Mouse (Mus musculus): ENCODE measurements around the gene Mpv17l. TPM values are rescaled to one million over a fixed set of nuclear protein-coding genes. Genes with fewer than 3 reads are reported as not detected.
A peak's percentile ranks its signal among the peaks of the same experiment; 100 is the strongest.
"Not testable (repeated sequence)": the region's sequence is repeated elsewhere in the genome, so short reads cannot be mapped to it uniquely, and the experiment has no call there.

Gene Mpv17l
- polyA plus RNA-seq, 1 experiment = 2.9 TPM

DNA sequence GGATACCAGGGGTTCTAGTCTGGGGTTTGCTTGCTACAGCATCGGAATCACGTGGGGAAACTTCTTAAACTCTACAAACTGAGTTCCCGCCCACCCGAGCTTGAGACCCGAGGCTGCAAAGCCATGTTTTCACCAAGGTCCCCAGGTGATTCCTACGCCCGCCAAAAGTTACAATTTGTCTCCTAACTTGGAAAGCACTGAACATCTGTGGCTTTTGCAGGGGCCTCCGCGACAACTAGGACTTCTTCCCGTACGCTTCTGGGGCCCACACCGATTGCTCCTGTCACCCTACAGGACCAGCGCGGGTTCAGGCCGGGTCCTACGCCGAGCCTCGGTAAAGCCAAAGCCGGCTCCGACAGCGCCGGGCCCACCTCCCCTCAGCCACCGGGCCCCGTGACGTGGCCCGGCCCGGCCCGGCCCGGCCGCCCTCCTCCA lies 547 bp upstream of the Mpv17l start:
- H3K27ac ChIP-seq (ENCODE audit: control insufficient read depth, insufficient read depth, low read depth, low read length) = peak overlapping the region; percentile 85
- H3K36me3 ChIP-seq (ENCODE audit: control insufficient read depth, insufficient read depth, low read length) = no peaks in the 10 kb centered on the region
- H3K4me3 ChIP-seq (ENCODE audit: control insufficient read depth, low read depth, low read length) = peak overlapping the region; percentile 99
- H3K27me3 ChIP-seq (ENCODE audit: control insufficient read depth, insufficient read depth, low read length) = no peaks in the 10 kb centered on the region
- peaks cover 11% of the 10 kb centered on the region for H3K4me1 ChIP-seq (ENCODE audit: control insufficient read depth, insufficient read depth, low read length)
- TF ChIP-seq CTCF (IDR thresholded peaks at IDR 0.05; ENCODE audit: control insufficient read depth, insufficient read depth, insufficient replicate concordance, low read depth, low read length) (no peak), POLR2A (IDR thresholded peaks at IDR 0.05; ENCODE audit: control insufficient read depth, low read depth, low read length) (no peak)

DNA sequence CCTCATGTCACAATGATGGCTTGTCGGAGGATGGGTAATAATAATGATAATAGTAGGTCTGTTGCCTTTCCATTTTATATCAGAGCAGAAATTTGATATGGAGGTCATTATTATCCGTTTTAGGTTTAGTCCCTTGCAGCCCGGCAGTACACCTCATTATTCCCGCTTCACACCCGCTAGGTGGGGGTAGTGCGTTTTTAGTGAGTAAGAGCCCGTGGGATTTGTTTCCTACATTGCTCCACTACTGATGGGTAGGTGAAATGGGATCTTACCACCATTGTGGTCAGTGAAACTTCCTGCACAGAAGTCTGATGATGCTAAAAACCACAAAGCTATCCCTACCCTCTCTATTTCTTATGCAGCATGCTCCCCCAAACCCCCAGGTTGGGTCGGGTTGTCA lies 527 bp downstream of the Mpv17l start:
- peak overlapping the region; percentile 97 for H3K27ac ChIP-seq (ENCODE audit: control insufficient read depth, insufficient read depth, low read depth, low read length)

DNA sequence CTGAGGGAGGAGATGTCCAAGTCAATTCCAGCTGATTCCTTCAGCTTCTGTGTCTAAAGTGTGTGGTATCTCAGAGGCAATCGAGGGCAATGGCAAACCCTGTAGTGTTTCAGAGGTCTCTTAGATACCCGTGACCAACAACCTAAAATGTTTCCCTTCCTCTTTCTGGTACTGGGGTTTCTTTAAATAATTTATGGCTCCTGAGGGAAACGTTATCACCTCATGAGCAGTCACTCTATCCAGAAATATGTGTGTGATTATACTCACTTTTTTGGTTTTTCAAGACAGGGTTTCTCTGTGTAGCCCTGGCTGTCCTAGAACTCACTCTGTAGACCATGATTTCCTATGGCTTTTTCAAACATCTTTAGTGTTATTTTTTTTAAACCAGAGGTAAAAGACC lies 4.3 kb downstream of the Mpv17l start:
- TF ChIP-seq POLR2A (IDR thresholded peaks at IDR 0.05; ENCODE audit: control insufficient read depth, low read depth, low read length) = no peak
- Histone ChIP-seq H3K4me3 (ENCODE audit: control insufficient read depth, low read depth, low read length) (no peak overlapping the region), H3K27me3 (ENCODE audit: control insufficient read depth, insufficient read depth, low read length) (no peaks in the 10 kb centered on the region), H3K36me3 (ENCODE audit: control insufficient read depth, insufficient read depth, low read length) (no peaks in the 10 kb centered on the region), H3K27ac (ENCODE audit: control insufficient read depth, insufficient read depth, low read depth, low read length) (no peak overlapping the region), H3K4me1 (ENCODE audit: control insufficient read depth, insufficient read depth, low read length) (peaks cover 3% of the 10 kb centered on the region; the same call in 1 of the 2 replicates)

More for the DNA sequence above, 527 bp downstream of the Mpv17l start:
- Histone ChIP-seq H3K27me3 (ENCODE audit: control insufficient read depth, insufficient read depth, low read length) (no peaks in the 10 kb centered on the region), H3K4me3 (ENCODE audit: control insufficient read depth, low read depth, low read length) (peak overlapping the region; percentile 99), H3K36me3 (ENCODE audit: control insufficient read depth, insufficient read depth, low read length) (no peaks in the 10 kb centered on the region), H3K4me1 (ENCODE audit: control insufficient read depth, insufficient read depth, low read length) (peaks cover 11% of the 10 kb centered on the region)
- no peak for TF ChIP-seq POLR2A (IDR thresholded peaks at IDR 0.05; ENCODE audit: control insufficient read depth, low read depth, low read length)
- no peak for TF ChIP-seq CTCF (IDR thresholded peaks at IDR 0.05; ENCODE audit: control insufficient read depth, insufficient read depth, insufficient replicate concordance, low read depth, low read length)

DNA sequence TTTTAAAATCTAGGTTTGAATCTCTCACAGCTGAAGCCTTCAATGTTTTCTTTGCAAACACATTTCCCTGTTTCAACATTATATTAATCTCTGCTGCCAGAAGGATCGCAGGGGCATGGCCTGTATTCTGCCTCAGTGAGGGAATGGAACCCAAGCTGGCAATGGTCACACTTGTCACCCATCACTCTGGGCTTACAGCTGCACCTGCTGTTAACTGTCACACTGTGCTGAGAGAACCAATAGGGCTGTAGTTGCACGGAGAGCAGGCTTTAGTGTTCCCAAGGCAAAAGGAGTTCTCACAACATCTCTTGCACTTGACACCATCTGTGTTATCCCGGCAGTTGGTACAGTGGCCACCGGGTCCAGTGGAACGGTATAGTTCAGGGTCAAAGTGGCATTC lies 17.1 kb downstream of the Mpv17l start:
- H3K4me1 ChIP-seq (ENCODE audit: control insufficient read depth, insufficient read depth, low read length) = no peaks in the 10 kb centered on the region
- TF ChIP-seq POLR2A (IDR thresholded peaks at IDR 0.05; ENCODE audit: control insufficient read depth, low read depth, low read length) (no peak), CTCF (IDR thresholded peaks at IDR 0.05; ENCODE audit: control insufficient read depth, insufficient read depth, insufficient replicate concordance, low read depth, low read length) (no peak)
- H3K27me3 ChIP-seq (ENCODE audit: control insufficient read depth, insufficient read depth, low read length) = no peaks in the 10 kb centered on the region
- no peak overlapping the region for H3K27ac ChIP-seq (ENCODE audit: control insufficient read depth, insufficient read depth, low read depth, low read length)
- no peak overlapping the region for H3K4me3 ChIP-seq (ENCODE audit: control insufficient read depth, low read depth, low read length)
- no peaks in the 10 kb centered on the region for H3K36me3 ChIP-seq (ENCODE audit: control insufficient read depth, insufficient read depth, low read length)

DNA sequence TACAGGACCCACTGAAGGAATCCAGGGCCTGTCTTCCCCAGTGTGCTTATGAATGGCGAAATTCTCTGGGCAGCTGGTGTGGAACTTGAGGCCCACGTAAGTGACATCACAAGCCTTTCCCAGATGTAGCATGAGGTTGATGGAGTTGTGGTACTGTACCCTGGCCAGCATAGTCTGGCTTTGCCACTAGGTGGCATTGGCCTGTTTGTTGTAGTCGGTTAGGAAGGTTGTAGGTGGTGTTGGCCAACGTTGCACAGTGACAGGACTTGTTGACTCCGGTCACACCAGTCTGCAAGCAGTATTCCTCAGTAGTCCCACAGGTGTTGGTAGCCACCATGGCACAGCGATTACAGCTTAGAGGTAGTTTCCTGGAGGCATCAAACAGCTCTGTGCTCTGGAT lies 18.1 kb downstream of the Mpv17l start:
- H3K27me3 ChIP-seq (ENCODE audit: control insufficient read depth, insufficient read depth, low read length) = no peaks in the 10 kb centered on the region
- H3K4me1 ChIP-seq (ENCODE audit: control insufficient read depth, insufficient read depth, low read length) = no peaks in the 10 kb centered on the region
- no peaks in the 10 kb centered on the region for H3K36me3 ChIP-seq (ENCODE audit: control insufficient read depth, insufficient read depth, low read length)
- no peak overlapping the region for H3K4me3 ChIP-seq (ENCODE audit: control insufficient read depth, low read depth, low read length)
- no peak overlapping the region for H3K27ac ChIP-seq (ENCODE audit: control insufficient read depth, insufficient read depth, low read depth, low read length)
- TF ChIP-seq CTCF (IDR thresholded peaks at IDR 0.05; ENCODE audit: control insufficient read depth, insufficient read depth, insufficient replicate concordance, low read depth, low read length) (0 out of 2 replicates have a peak, but pooled peaks have one; percentile 23), POLR2A (IDR thresholded peaks at IDR 0.05; ENCODE audit: control insufficient read depth, low read depth, low read length) (no peak)

DNA sequence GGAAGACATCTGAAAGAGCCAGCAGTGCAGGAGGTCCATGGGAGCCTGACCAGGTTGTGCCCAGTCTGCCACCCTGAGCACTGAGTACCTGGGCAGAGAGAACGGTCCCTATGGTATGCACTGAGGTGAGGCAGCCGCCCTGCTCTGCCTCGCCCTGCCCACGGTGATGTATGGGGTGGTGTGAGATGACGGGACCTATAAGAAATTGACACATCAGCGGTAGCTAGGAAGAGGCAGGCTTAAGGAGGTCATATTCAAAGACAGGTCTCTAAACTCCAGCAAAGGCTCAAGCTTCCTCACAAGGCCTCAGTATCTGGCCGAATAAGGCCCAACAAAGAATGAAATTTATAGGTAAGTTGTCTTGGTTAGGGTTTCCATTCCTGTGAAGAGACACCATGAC lies 18.8 kb downstream of the Mpv17l start:
- Histone ChIP-seq H3K36me3 (ENCODE audit: control insufficient read depth, insufficient read depth, low read length) (no peaks in the 10 kb centered on the region), H3K27me3 (ENCODE audit: control insufficient read depth, insufficient read depth, low read length) (no peaks in the 10 kb centered on the region), H3K4me3 (ENCODE audit: control insufficient read depth, low read depth, low read length) (no peak overlapping the region), H3K4me1 (ENCODE audit: control insufficient read depth, insufficient read depth, low read length) (no peaks in the 10 kb centered on the region), H3K27ac (ENCODE audit: control insufficient read depth, insufficient read depth, low read depth, low read length) (no peak overlapping the region)
- TF ChIP-seq CTCF (IDR thresholded peaks at IDR 0.05; ENCODE audit: control insufficient read depth, insufficient read depth, insufficient replicate concordance, low read depth, low read length) (no peak), POLR2A (IDR thresholded peaks at IDR 0.05; ENCODE audit: control insufficient read depth, low read depth, low read length) (no peak)

DNA sequence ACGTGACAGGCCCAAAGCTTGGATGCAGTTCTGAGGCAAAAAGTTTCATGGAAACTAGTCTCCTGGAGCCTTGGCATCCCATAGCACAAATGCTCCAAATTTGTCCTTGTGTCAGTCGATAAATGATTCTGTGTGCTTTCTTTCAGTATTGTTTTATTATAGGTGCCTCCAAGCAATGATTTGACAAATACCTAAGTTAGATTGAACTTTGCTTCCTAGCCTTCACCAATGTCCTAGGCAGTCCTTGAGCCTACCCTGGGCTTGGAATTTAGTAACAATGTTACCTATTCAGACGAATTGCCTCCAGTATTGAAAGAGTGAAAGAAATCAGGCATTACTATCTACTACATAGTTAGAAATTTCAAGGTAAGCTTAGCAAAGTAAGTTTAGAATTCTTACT lies 19.5 kb downstream of the Mpv17l start:
- not testable (repeated sequence) for H3K4me1 ChIP-seq (ENCODE audit: control insufficient read depth, insufficient read depth, low read length); H3K36me3 ChIP-seq (ENCODE audit: control insufficient read depth, insufficient read depth, low read length); H3K27ac ChIP-seq (ENCODE audit: control insufficient read depth, insufficient read depth, low read depth, low read length); H3K4me3 ChIP-seq (ENCODE audit: control insufficient read depth, low read depth, low read length); H3K27me3 ChIP-seq (ENCODE audit: control insufficient read depth, insufficient read depth, low read length)

DNA sequence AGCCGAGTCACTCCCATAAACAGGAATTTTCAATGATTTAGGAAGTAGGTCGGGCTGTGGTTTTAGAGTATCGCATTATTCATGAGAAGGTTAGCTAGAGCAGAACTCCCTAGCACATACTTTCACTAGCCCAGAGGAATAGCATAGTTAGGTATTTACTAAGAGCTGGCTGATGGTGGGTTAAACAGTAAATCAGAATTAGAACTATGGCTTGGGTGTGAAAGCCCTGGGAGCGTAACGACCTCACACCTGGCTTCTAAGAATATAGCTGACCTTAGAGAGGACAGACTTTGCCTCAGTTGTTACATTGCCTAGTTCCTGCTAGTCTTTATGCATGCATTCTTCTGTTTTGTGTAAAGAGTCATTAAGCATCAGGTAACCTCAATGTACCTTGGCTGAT lies 20.0 kb downstream of the Mpv17l start:
- not testable (repeated sequence) for H3K4me3 ChIP-seq (ENCODE audit: control insufficient read depth, low read depth, low read length); H3K27ac ChIP-seq (ENCODE audit: control insufficient read depth, insufficient read depth, low read depth, low read length); H3K36me3 ChIP-seq (ENCODE audit: control insufficient read depth, insufficient read depth, low read length); H3K4me1 ChIP-seq (ENCODE audit: control insufficient read depth, insufficient read depth, low read length); H3K27me3 ChIP-seq (ENCODE audit: control insufficient read depth, insufficient read depth, low read length)

Measured in testis, adult 2 months (tissue).